Mouse (Mus musculus): ENCODE measurements at regions not wholly inside any gene's neighbourhood (a gene's known extent, or its start where the extent isn't known, plus 50 kb on each side); places are given as distances from the start of the nearest gene placed in this dataset.

GRCm38 (mm10) chr10:17529851-17530509 is 193.0 kb upstream of the Cited2 start:
- DNase-seq = no peak

- no peak for DNase-seq
These were observed 192.0 kb upstream of the Cited2 start for GRCm38 (mm10) chr10:17531021-17531420.

DNA sequence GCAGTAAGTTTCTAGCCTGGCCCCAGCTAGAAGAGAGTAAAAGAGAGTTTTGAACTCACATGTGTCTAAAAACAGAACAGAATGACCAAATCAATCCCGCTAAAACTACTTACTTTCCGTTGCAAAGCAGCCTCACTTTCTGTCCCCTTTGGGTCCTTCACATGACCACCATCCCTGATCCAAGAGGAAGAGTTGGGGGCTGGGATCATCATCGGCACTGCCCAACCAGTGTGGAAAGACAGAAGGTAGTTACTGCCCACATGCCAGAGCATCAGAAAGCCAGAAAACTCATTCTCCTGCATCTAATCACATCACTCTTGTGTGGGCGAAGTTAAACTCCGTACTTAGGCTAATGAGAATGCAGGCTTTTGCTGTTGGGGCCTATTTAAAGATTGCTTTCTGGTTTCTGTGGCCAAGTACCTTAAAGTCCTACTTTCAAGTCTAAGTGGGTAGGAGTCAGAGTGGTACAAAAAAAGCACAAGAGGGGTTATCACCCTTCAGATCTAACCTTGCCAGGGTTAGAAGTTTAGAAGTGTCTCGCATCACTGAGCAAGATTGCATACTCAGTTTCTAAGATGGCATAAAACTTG is 184.0 kb upstream of the Cited2 start:
- no peak for DNase-seq

DNA sequence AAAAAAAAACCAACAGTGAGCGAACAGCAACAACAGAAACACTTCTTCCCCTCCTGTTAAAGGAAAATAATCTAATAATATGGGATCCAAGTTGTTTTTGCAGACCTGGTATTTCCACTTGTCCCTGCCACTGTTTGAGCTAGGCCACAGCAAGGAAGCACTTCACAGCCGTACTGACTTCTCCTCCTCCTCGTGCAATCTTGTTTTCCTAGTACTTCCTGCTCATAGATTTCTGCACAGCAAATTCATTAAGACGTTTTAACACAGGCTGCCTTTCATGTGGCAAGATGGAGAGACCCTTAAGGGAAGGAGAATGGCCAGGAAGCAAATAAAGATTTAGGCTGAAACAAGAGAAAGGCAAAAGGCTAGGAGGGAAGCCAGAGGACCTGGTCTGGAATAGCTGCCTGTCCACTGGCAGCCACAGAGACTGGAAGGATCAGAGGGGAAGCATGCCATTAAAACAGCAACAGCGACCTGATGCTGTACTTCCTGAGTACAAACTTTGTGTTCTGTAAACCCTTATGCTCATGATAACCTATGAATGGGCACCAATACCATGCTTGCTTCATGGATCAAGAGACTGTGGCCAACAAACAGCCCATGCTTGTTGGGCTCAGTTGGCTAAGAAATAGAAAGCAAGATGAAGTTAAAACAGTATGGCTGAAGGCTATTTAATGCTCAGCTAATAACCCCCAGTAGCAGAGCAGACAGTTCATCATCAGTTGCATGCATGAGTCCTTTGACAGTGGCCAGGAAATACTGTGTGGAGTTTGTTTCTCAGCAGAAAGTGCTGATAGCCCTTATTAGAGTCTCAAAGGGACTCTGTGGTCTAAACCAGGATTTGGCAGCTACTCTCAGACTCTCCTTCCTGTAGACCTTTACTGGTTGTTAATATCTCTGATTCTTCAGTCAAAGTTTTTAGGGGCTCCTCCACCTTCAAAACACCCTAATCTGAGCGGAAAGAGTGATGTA is 182.3 kb upstream of the Cited2 start:
- no peak for DNase-seq

DNA sequence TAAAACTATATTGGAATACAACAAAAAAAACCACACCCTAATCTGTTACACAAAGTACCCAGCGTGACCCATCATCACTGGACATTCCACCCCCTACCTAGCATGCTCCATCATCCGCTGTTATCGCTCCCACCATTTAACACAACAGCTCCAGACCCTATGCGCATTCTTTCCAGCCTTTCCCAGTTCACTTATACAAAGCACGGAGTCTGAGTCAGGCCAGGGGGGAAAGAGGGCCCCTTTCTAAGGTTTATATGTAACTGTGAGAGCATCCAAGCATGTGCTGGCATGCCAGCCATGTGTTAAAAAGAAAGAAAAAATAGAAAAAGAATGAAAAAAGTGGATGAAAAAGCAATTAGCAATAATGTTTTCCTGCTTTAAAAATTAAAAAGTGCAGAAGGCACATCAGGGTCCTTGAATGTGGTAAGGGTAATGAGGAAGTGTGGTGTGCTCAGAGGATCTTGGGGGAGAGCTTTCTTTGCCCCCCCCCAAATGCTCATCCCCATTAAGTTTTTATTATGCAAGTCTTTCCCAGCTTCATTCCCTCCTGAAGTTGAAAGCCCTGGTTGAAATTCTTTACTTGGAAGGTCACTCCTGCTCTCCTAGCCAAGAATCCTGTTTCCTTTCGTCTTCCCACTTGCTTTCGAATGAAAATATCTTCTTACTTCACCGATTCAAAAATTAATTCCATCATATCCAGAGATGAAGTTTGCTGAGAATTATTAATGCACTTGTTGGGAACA is 180.7 kb upstream of the Cited2 start:
- DNase-seq = no peak

DNA sequence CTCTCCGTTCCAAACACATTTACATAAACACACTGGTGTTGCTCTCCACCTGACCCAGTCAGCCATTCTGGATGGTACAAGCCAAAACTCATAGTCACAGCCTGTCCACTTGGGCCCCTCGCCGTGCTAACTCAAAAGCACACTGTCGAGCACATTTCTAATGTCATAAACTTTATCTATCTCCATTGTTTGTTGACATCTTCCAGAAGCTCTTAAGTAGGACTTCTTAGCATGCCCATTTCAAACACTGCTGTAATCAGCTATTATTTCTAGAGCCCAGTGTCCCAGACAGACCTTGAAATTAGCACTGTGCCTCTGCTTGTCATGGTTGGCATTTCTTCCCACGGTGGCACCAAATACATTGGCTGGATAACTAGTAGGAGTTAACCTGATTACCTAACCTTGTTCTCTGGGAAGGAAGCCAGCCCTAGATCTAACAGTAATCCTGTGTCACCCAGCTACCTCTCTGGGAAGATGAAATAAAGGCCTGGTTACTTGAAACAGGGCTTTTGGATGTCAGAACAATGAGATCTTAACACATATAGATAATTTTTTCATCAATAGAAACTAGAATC is 180.1 kb upstream of the Cited2 start:
- DNase-seq = no peak

DNA sequence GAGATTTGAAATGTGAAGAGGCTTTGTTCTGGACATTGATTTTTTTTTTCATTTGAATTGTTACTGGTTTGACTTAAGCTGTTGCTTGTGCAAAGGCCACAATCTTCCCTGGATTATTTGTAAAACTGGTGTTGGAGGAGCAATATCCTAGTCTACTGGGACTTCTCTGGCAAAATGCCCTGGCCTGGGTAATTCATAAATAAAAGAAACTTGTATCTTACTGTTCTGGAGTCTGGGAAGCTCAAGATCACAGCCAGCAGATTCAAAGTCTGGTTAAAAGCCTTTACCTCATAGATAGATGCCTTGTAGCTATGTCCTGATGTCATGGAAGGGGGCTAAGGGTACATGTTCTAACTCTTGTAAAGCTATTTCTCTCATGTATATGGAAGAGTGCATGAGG is 177.7 kb upstream of the Cited2 start:
- no peak for DNase-seq

- no peak for DNase-seq
These were observed 175.0 kb upstream of the Cited2 start for GRCm38 (mm10) chr10:17547986-17548385.

GRCm38 (mm10) chr10:17548629-17549580 is 174.1 kb upstream of the Cited2 start:
- DNase-seq = no peak

DNA sequence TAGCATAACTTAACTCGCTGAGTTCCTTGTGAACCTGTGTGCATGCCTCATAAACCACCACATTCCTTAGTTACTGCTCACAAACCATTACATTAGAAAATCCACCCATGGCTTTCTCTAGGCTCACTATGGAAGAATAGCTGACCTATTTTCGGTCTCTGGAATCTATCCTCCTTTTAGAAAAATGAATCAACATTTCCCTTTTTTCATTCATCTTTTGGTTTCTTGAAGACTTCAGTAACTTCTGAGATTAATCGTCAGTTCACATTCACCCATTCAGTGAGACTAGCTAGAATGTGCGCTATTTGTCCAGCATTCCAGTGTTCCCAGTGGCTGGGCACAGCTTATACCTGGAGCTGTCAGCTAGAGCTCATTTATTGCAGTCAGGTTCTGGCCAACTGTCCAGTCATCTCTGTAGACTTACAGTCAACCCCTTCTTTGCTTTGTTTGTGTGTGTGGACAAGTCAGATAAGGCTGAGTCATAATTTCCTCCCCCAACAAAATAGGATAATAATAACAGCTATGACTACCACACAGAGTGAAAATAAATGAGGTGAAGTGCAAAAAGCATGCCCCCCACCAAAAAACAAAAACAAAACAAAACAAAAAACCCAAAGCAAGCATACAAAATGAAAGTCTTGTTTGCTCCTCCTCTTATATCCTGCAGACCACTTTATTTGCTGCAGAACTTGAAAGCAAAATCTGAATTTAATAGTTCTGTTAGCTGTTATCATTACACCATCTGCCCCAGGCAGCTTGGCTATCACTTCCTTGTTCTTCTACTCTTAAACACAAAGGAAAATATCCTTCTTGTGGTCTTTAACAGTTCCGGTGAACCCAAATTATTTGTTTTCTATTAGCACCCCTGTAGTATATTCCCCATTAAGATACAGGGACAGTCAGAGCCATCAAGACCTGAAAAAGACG is 173.0 kb upstream of the Cited2 start:
- DNase-seq = peak in 1 of 2 experiments; percentile 37

DNA sequence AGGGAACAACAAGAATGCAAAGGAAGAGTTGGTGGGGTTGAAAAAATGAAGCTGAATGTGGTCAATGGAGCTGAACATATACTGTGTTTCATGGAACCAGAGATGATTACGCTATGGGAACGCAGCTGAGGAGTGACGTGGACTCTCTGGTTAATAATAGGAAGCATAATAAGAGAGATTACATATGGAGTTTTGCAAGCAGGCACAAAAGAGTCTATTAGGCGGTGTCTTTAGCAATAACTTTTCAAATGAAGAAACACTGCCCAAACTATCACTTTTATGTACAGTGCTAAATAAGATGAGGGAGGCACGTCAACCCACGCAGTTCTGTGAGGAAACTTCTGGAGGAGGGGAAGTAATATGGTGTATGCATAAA is 172.4 kb upstream of the Cited2 start:
- no peak for DNase-seq

DNA sequence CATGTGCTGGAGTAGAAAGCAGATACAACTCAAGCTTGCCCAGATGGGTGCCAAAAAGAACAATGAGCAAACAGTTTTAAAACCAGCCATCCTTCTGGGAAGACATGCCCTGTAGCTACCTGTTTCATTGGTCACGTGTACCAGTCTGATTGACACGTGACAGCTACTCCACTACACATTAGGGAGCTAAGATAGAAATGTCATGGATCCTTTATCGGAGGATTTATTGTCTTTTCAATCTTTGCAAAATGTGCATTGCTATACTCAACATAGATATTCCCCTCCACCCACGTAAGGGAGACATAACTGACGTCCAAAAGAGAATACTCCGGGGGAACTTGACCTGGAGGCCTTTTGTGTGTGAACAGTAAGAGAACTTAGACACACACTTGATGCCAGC is 171.1 kb upstream of the Cited2 start:
- no peak for DNase-seq

DNA sequence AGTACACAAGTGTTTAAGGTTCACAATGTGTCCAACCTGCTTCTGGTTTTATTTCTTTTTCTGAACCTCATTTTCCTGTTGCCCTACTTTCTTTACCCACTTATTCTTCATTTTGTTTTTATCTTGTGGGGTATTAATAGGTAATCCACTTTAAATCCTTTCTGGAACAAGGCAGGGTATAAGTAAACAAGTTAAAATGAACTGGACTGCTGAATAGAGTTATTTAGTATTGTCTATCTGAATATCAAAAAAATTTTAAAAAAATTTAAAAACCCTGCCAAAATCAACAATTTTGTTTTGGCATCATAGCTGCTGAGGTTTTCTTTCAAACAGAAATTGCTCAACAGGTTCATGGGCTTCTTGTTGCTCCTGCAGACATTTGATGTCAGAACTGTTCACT is 170.7 kb upstream of the Cited2 start:
- no peak for DNase-seq

DNA sequence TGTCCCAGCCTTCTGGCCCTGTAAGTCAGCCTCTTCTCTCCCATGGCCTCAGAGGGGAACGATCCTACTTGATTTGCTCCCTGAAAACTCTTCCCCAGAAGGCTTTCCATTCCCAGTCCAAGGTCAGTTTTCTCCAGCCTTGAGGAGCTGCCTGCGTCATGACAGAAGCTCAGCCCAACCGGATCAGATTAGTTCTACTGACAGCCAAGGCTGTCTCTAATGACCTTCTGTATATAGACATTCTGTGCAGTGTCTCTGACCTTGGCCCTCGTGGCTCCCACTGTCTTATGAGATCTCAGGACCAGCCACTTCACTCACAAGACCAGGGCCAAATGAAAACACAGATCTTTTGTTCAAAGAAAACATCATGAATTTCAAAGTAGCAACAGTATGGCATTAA is 166.6 kb upstream of the Cited2 start:
- DNase-seq = no peak

DNA sequence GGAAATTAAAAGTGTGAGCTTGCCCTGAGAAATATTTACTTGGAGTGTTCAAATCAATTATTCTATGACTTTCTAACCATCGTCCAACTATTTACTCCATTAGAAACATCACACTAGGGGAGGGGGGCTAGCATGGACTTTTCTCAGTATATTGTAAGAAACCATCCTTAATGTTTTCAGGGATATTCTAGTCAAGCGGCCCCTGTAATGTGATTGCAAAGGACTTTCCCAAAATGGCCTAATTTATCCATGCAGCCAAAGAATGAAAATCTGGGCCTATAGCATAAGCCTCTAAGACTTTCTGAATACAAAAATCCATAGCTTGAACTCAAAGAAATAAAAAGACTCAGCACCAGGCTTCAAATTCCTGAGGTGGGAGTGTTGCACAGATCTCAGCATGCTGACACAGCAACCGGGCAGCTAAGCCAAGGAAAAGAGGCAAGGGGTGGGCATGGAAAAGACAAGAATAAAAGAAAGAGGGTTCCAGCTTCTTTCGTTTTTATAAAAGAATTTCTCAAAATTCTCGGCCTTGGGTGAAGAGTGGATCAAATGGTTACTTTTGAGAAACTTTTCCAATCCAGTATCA is 163.6 kb upstream of the Cited2 start:
- DNase-seq = peak in 1 of 2 experiments; percentile 19

DNA sequence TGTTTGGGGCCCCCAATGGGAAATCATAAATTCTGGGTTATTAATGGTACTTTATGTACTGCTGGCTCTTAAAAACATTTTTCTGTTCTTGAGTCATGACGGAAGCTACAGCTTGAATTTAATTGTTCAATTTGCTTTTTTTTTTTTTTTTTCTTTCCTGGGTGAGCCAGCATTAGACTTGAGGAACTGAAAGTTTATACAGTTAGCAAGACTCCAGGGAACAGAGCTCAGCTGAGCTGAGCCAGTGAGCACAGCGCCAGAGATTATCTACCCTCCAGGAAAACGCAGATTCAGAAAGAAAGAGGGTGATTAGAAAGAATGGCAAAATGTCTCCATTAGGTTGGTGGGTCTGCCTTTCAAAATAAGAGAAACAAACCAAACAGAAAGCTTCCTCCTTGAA is 163.0 kb upstream of the Cited2 start:
- DNase-seq = no peak

DNA sequence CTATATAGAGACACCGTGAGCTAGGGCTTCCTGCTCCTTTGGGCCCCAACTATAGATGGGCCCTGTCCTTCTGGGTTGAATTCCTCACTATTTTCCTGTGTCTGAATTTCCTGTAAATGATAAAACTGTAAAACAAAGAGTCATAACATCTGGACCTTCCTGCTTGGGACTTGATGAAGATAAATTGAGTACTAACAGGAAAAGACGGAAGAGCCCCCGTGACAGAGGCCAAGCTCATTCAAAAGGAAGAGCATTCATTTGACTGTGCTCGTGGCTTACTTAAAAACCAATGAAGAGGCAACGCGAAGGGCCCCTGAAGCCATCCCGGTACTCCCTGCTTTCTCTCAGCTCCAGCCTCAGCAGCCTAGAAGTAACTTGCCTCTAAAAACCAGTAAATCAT is 161.6 kb upstream of the Cited2 start:
- DNase-seq = no peak

GRCm38 (mm10) chr10:17561977-17562376 is 161.0 kb upstream of the Cited2 start:
- no peak for DNase-seq

GRCm38 (mm10) chr10:17562410-17563350 is 160.3 kb upstream of the Cited2 start:
- DNase-seq = peak; percentile 31 to 44
